26 mouse cellular contexts compared by ENCODE assay signal in the genomic region with DNA sequence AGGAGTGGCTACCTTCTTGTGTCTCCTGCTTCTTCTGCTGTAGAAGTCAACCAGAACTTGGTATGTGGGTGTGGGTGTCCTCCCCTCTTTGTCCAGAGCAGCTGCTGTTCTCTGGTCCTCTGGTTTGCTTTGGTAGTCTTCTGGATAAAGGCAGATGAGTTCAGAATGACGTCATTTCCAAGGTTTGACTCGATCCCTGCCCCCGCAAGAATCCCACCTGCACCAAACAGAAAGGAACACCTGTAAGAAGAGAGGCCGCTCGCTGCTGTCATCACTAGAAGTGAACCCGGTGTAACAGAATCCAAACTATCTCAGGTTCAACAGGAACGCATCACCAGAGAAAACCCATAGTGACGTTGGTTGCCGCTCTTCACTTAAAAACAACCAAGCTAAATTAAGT.
A peak's percentile ranks its signal among the peaks of the same experiment; 100 is the strongest.
DNase-seq lines count a peak whose midpoint lies in the region; ATAC-seq and TF ChIP-seq lines count a peak whose summit lies in the region.
"Had no signal": no experiment of that assay in that cellular context is flagged by ENCODE, and none has a peak within 500 bp of the region (broad histone marks: within the 10 kb centered on the region; RNA-seq: fewer than 3 reads in every experiment).

No protein-coding gene starts in this region.

- no peaks in the 10 kb centered on the region for H3K4me1 ChIP-seq in kidney, postnatal 0 days (replicated peaks; ENCODE audit: insufficient read depth, low read length)
- peaks cover 14% of the 10 kb centered on the region for H3K4me1 ChIP-seq in forebrain, embryonic 16.5 days (replicated peaks; ENCODE audit: control insufficient read depth, insufficient read depth, low read length)
- H3K4me1 ChIP-seq in thymus, adult 2 months (replicated peaks; ENCODE audit: control insufficient read depth, insufficient read depth, low read length), result peaks cover 3% of the 10 kb centered on the region

- in situ Hi-C loops in Patski (cut with MboI; ENCODE audit: low pct_unique_long_range_greater_than_20kb), result no loop called here

- H3K9me3 ChIP-seq in kidney, postnatal 0 days (replicated peaks; ENCODE audit: low read length), result no peaks in the 10 kb centered on the region
- H3K9me3 ChIP-seq in forebrain, embryonic 16.5 days (ENCODE audit: control insufficient read depth, low read length), result no peaks in the 10 kb centered on the region
- H3K9me3 ChIP-seq: heart, embryonic 12.5 days; limb, embryonic 12.5 days; liver, embryonic 15.5 days; neural tube, embryonic 12.5 days had no signal

- no peak for ATAC-seq in kidney, postnatal 0 days (replicated peaks; ENCODE audit: low FRiP score, low read depth)
- ATAC-seq in Patski, result peak; percentile 15
- ATAC-seq in forebrain, embryonic 16.5 days, result no peak
- ATAC-seq: activated CD4-positive, CD25-positive, alpha-beta regulatory T cell, adult 4 months; inflammation-experienced regulatory T-cells, adult 6 months had no signal

- TF ChIP-seq POLR2A in thymus, adult 2 months (IDR thresholded peaks at IDR 0.05; ENCODE audit: control insufficient read depth, extremely low read depth, insufficient read depth, low read length, poor library complexity), result no peak

- H3K27me3 ChIP-seq in kidney, postnatal 0 days (ENCODE audit: insufficient read depth, low read length), result no peaks in the 10 kb centered on the region
- H3K27me3 ChIP-seq in Patski, result no peaks in the 10 kb centered on the region
- 0 out of 2 replicates have a peak, but pooled peaks cover 3% of the 10 kb centered on the region for H3K27me3 ChIP-seq in forebrain, embryonic 16.5 days (replicated peaks; ENCODE audit: control insufficient read depth, insufficient read depth, low read length)
- no peaks in the 10 kb centered on the region for H3K27me3 ChIP-seq in thymus, adult 2 months (ENCODE audit: control insufficient read depth, insufficient read depth, low read length)
- H3K27me3 ChIP-seq: limb, embryonic 12.5 days; liver, embryonic 15.5 days; neural tube, embryonic 12.5 days had no signal

- POLR2A ChIA-PET in Patski (lab: Charles Lee), result interaction anchor here (0.5 kb wide), 1 partner anchor 138 kb away, joined by 4 read pairs; no protein-coding TSS in a partner anchor

- no peaks in the 10 kb centered on the region for H3K36me3 ChIP-seq in kidney, postnatal 0 days (ENCODE audit: insufficient read depth, low read length)
- no peaks in the 10 kb centered on the region for H3K36me3 ChIP-seq in forebrain, embryonic 16.5 days (ENCODE audit: control insufficient read depth, insufficient read depth)
- no peaks in the 10 kb centered on the region for H3K36me3 ChIP-seq in thymus, adult 2 months (ENCODE audit: control insufficient read depth, insufficient read depth, low read length)
- H3K36me3 ChIP-seq: heart, embryonic 12.5 days; limb, embryonic 12.5 days; liver, embryonic 15.5 days; neural tube, embryonic 12.5 days had no signal

- no peak overlapping the region for H3K27ac ChIP-seq in kidney, postnatal 0 days
- no peak overlapping the region for H3K27ac ChIP-seq in forebrain, embryonic 16.5 days (ENCODE audit: low read length)
- H3K27ac ChIP-seq in thymus, adult 2 months (ENCODE audit: control insufficient read depth, insufficient read depth, low read length), result no peak overlapping the region
- H3K27ac ChIP-seq: gastrocnemius, adult 2 months; heart, adult 2 months; limb, embryonic 12.5 days; liver, embryonic 15.5 days; neural tube, embryonic 12.5 days had no signal

- DNase-seq in heart, adult 11 months, result peak; percentile 80
- no peak for DNase-seq in heart, postnatal 10 days
- no peak for DNase-seq in kidney, postnatal 0 days (ENCODE audit: low spot score)
- no peak for DNase-seq in kidney, adult 9 months
- DNase-seq in Patski (ENCODE audit: low read depth, low spot score), result no peak
- DNase-seq in adipocyte (ENCODE audit: low spot score), result no peak
- no peak for DNase-seq in thymus, adult 2 months
- DNase-seq: adrenal gland, postnatal 10 days; cerebellum, adult 11 months; cerebellum, adult 9-10 months; cerebellum, postnatal 36 days; gastrocnemius, adult 2 months; gastrocnemius, postnatal 36 days; heart, adult 2 months; kidney, postnatal 14 days; layer of hippocampus, adult 9-11 months; lung, embryonic 14.5 days; lung, postnatal 14 days; thymus, postnatal 14 days had no signal

- H3K4me3 ChIP-seq in kidney, postnatal 0 days (replicated peaks; ENCODE audit: low read depth, low read length), result no peak overlapping the region
- no peak overlapping the region for H3K4me3 ChIP-seq in forebrain, embryonic 16.5 days (replicated peaks; ENCODE audit: low read length)
- no peak overlapping the region for H3K4me3 ChIP-seq in thymus, adult 2 months (ENCODE audit: control insufficient read depth, insufficient read depth, low read length)
- H3K4me3 ChIP-seq: gastrocnemius, adult 2 months; heart, adult 2 months; heart, embryonic 12.5 days; limb, embryonic 12.5 days; liver, embryonic 15.5 days; neural tube, embryonic 12.5 days had no signal

- peak overlapping the region; percentile 12; the same call in 1 of the 2 replicates for H3K4me2 ChIP-seq in kidney, postnatal 0 days (ENCODE audit: low read length)
- peak overlapping the region; percentile 8; the same call in 1 of the 2 replicates for H3K4me2 ChIP-seq in forebrain, embryonic 16.5 days (ENCODE audit: low read length)
- H3K4me2 ChIP-seq: heart, embryonic 12.5 days; limb, embryonic 12.5 days; liver, embryonic 15.5 days; lung, embryonic 14.5 days; neural tube, embryonic 12.5 days had no signal

- no peak for TF ChIP-seq CTCF in kidney, postnatal 0 days (IDR thresholded peaks at IDR 0.05; ENCODE audit: low read depth)
- no peak for TF ChIP-seq CTCF in Patski (IDR thresholded peaks at IDR 0.05)
- no peak for TF ChIP-seq CTCF in thymus, adult 2 months (IDR thresholded peaks at IDR 0.05; ENCODE audit: borderline replicate concordance, control insufficient read depth, extremely low read depth, insufficient read depth, low read length, poor library complexity)

- CTCF ChIA-PET in Patski (lab: Charles Lee), result interaction anchor here (1.0 to 1.6 kb wide), 2 partner anchors 13 to 208 kb away, joined by 4 to 7 read pairs; no protein-coding TSS in a partner anchor

- 64% methylated on average over 9 of the region's 9 CpGs for whole genome bisulfite sequencing in kidney, postnatal 0 days
- 51% methylated on average over 9 of the region's 9 CpGs for WGBS in forebrain, embryonic 16.5 days
- WGBS in thymus, adult 2 months, result 92% methylated on average over 9 of the region's 9 CpGs

- H3K9ac ChIP-seq in kidney, postnatal 0 days (ENCODE audit: low read depth, low read length), result no peak overlapping the region
- H3K9ac ChIP-seq in forebrain, embryonic 16.5 days (replicated peaks; ENCODE audit: low read depth, low read length), result no peak overlapping the region
- H3K9ac ChIP-seq: heart, embryonic 12.5 days; limb, embryonic 12.5 days; liver, embryonic 15.5 days; lung, embryonic 14.5 days; neural tube, embryonic 12.5 days had no signal

- intact Hi-C loops in heart, postnatal 10 days (cut with DNase I), result no loop called here
